Mouse (Mus musculus) limb, embryonic 13.5 days (tissue): Measurements from ENCODE around the gene Iqca. TPM values are rescaled to one million over a fixed set of nuclear protein-coding genes. Genes with fewer than 3 reads are reported as not detected.

Experiments used
- ATAC-seq: fragments of 200-750 bp; cut with Nextera tagmentation; 2 replicates; pipeline ENCODE4 v1.8.0; 2017; ENCODE audit warnings: low read depth, moderate number of reproducible peaks, moderate TSS enrichment; ENCODE audit not compliant: low FRiP score
- H3K27ac ChIP-seq: fragments of 300-500 bp; sonication (generic); 2 replicates; pipeline ENCODE4 v1.5.1; 2015; ENCODE audit warnings: inconsistent platforms, mild to moderate bottlenecking, moderate library complexity
- H3K27me3 ChIP-seq: fragments of 300-500 bp; sonication (generic); 2 replicates; pipeline ENCODE4 v1.6.1; 2015; ENCODE audit warnings: mild to moderate bottlenecking, inconsistent platforms
- H3K36me3 ChIP-seq: fragments of 300-500 bp; sonication (generic); 2 replicates; pipeline ENCODE4 v1.6.1; 2015; ENCODE audit warnings: inconsistent platforms, mild to moderate bottlenecking, moderate library complexity
- H3K4me1 ChIP-seq: fragments of 300-500 bp; sonication (generic); 2 replicates; pipeline ENCODE4 v1.6.1; 2015; ENCODE audit warnings: inconsistent platforms
- H3K4me2 ChIP-seq: fragments of 300-500 bp; sonication (generic); replicated peaks from 2 replicates; pipeline ENCODE4 v1.6.1; 2015; ENCODE audit warnings: inconsistent platforms, mild to moderate bottlenecking, moderate library complexity
- H3K4me3 ChIP-seq: fragments of 300-500 bp; sonication (generic); 2 replicates; pipeline ENCODE4 v1.5.1; 2015; ENCODE audit warnings: moderate library complexity, mild to moderate bottlenecking, inconsistent platforms
- H3K9ac ChIP-seq: fragments of 300-500 bp; sonication (generic); 2 replicates; pipeline ENCODE4 v1.6.1; 2015; ENCODE audit warnings: mild to moderate bottlenecking, inconsistent platforms
- H3K9me3 ChIP-seq: fragments of 300-500 bp; sonication (generic); 2 replicates; pipeline ENCODE4 v1.6.1; 2016; ENCODE audit warnings: inconsistent platforms
- WGBS: fragments of 180-500 bp; shearing (Covaris S2); methylation state at CpG from one replicate; pipeline ENCODE4 v1.1.7; 2015; 5-methylcytosine and 5-hydroxymethylcytosine counted together
- polyA plus RNA-seq: library from polyadenylated mRNA; unstranded; fragments of >200 nt; fragmentation: Nextera tagmentation; extraction: Ambion mirVana; gene quantifications from 2 replicates; pipeline ENCODE4 v1.2.1, GENCODE M21; 2015

Iqca gene
- polyA plus RNA-seq, 1 experiment from 2014 or later, result 0.10 TPM

- H3K9ac ChIP-seq, result no peak overlapping the region
- H3K27ac ChIP-seq, result no peak overlapping the region
- no peak for ATAC-seq
- no peaks in the 10 kb centered on the region for H3K36me3 ChIP-seq
- no peaks in the 10 kb centered on the region for H3K9me3 ChIP-seq
- H3K4me3 ChIP-seq, result no peak overlapping the region
- no peak overlapping the region for H3K4me2 ChIP-seq
- no peaks in the 10 kb centered on the region for H3K4me1 ChIP-seq
- WGBS, result 63% methylated on average over 2 of the region's 2 CpGs
- H3K27me3 ChIP-seq, result peaks cover 32% of the 10 kb centered on the region
These were observed 154.5 kb downstream of the Iqca start for GRCm38 (mm10) chr1:89998696-89999095.

GRCm38 (mm10) chr1:89998076-89998475, 155.1 kb downstream of the Iqca start:
- 27% methylated on average over 7 of the region's 7 CpGs for WGBS
- Histone ChIP-seq H3K36me3 (no peaks in the 10 kb centered on the region), H3K4me3 (no peak overlapping the region), H3K9me3 (no peaks in the 10 kb centered on the region), H3K27ac (no peak overlapping the region), H3K27me3 (peaks cover 38% of the 10 kb centered on the region), H3K4me2 (no peak overlapping the region), H3K4me1 (no peaks in the 10 kb centered on the region), H3K9ac (no peak overlapping the region)
- ATAC-seq, result peak; percentile 54; the same call in 1 of the 2 replicates

GRCm38 (mm10) chr1:89992256-89992655, 160.9 kb downstream of the Iqca start:
- Histone ChIP-seq H3K9me3 (no peaks in the 10 kb centered on the region), H3K27me3 (peaks cover 69% of the 10 kb centered on the region), H3K4me2 (peak overlapping the region; percentile 54), H3K4me3 (peak overlapping the region; percentile 23), H3K4me1 (peaks cover 6% of the 10 kb centered on the region; the same call in 1 of the 2 replicates), H3K9ac (0 out of 2 replicates have a peak overlapping the region, but pooled peaks have one; percentile 1), H3K36me3 (no peaks in the 10 kb centered on the region), H3K27ac (no peak overlapping the region)
- 2% methylated on average over 25 of the region's 25 CpGs for WGBS
- no peak for ATAC-seq

Other genes with a start within 250 kb of the Iqca start
- 0.11 and 0.31 TPM in 2 replicates for gene Gbx2, start 222.2 kb downstream of the Iqca start, polyA plus RNA-seq
- gene Asb18, start 138.7 kb downstream of the Iqca start, polyA plus RNA-seq, result 0.10 and 0.13 TPM in 2 replicates
- 40.5 and 41.7 TPM in 2 replicates for gene Ackr3, start 50.6 kb upstream of the Iqca start, polyA plus RNA-seq